10 mouse cellular contexts compared by ENCODE assay signal in genomic region chr16:34689879-34690278, GRCm38 (mm10). TPM values are rescaled to one million over a fixed set of nuclear protein-coding genes. Genes with fewer than 3 reads are reported as not detected.
DNase-seq lines count a peak whose midpoint lies in the region; ATAC-seq and TF ChIP-seq lines count a peak whose summit lies in the region.
"Had no signal": no experiment of that assay in that cellular context is flagged by ENCODE, and none has a peak within 500 bp of the region (broad histone marks: within the 10 kb centered on the region; RNA-seq: fewer than 3 reads in every experiment).

No protein-coding gene starts in this region.

- no peak overlapping the region; the same call in 1 of the 2 replicates for H3K27ac ChIP-seq in kidney, embryonic 14.5 days (ENCODE audit: low read depth, low read length)
- H3K27ac ChIP-seq in embryonic facial prominence, embryonic 14.5 days (replicated peaks; ENCODE audit: low read depth, low read length) = peak overlapping the region; percentile 84; the same call in 1 of the 2 replicates
- H3K27ac ChIP-seq in hindbrain, postnatal 0 days = 0 out of 2 replicates have a peak overlapping the region, but pooled peaks have one; percentile 88
- H3K27ac ChIP-seq in midbrain, postnatal 0 days (ENCODE audit: low read depth, low read length) = peak overlapping the region; percentile 91

- 0 out of 2 replicates have a peak, but pooled peaks cover 3% of the 10 kb centered on the region for H3K4me1 ChIP-seq in kidney, embryonic 14.5 days (ENCODE audit: control insufficient read depth, insufficient read depth, low read length)
- peaks cover 4% of the 10 kb centered on the region; the same call in 1 of the 2 replicates for H3K4me1 ChIP-seq in embryonic facial prominence, embryonic 14.5 days (ENCODE audit: control insufficient read depth, insufficient read depth, low read length)
- no peaks in the 10 kb centered on the region for H3K4me1 ChIP-seq in hindbrain, postnatal 0 days (ENCODE audit: insufficient read depth, low read length)
- H3K4me1 ChIP-seq in midbrain, postnatal 0 days (ENCODE audit: insufficient read depth, low read length) = peaks cover 6% of the 10 kb centered on the region; the same call in 1 of the 2 replicates

- ATAC-seq in kidney, embryonic 14.5 days (ENCODE audit: low FRiP score, low TSS enrichment) = peak; percentile 8; the same call in 1 of the 2 replicates
- ATAC-seq in embryonic facial prominence, embryonic 14.5 days (ENCODE audit: low read depth) = no peak
- no peak for ATAC-seq in hindbrain, postnatal 0 days
- no peak for ATAC-seq in midbrain, postnatal 0 days (ENCODE audit: low FRiP score)

- H3K36me3 ChIP-seq in kidney, embryonic 14.5 days (ENCODE audit: control insufficient read depth, insufficient read depth, low read length) = no peaks in the 10 kb centered on the region
- H3K36me3 ChIP-seq in embryonic facial prominence, embryonic 14.5 days (ENCODE audit: control insufficient read depth, insufficient read depth, low read length) = no peaks in the 10 kb centered on the region
- H3K36me3 ChIP-seq in hindbrain, postnatal 0 days (ENCODE audit: insufficient read depth, low read length) = no peaks in the 10 kb centered on the region
- H3K36me3 ChIP-seq in midbrain, postnatal 0 days (ENCODE audit: insufficient read depth, low read length) = no peaks in the 10 kb centered on the region

- H3K4me3 ChIP-seq in kidney, embryonic 14.5 days (ENCODE audit: low read length) = peak overlapping the region; percentile 50
- H3K4me3 ChIP-seq in embryonic facial prominence, embryonic 14.5 days (ENCODE audit: low read depth, low read length) = peak overlapping the region; percentile 80
- peak overlapping the region; percentile 65 for H3K4me3 ChIP-seq in hindbrain, postnatal 0 days (ENCODE audit: low read length)
- peak overlapping the region; percentile 62; the same call in 1 of the 2 replicates for H3K4me3 ChIP-seq in midbrain, postnatal 0 days (ENCODE audit: low read depth, low read length)

- H3K9ac ChIP-seq in kidney, embryonic 14.5 days (ENCODE audit: low read depth, low read length) = no peak overlapping the region
- no peak overlapping the region for H3K9ac ChIP-seq in embryonic facial prominence, embryonic 14.5 days (ENCODE audit: low read depth, low read length)
- H3K9ac ChIP-seq in hindbrain, postnatal 0 days (replicated peaks; ENCODE audit: low read length) = no peak overlapping the region
- no peak overlapping the region for H3K9ac ChIP-seq in midbrain, postnatal 0 days (replicated peaks; ENCODE audit: low read length, poor library complexity, severe bottlenecking)

- DNase-seq in kidney, adult 9 months = no peak
- DNase-seq in embryonic facial prominence, embryonic 14.5 days (ENCODE audit: low spot score) = no peak
- DNase-seq in hindbrain, postnatal 0 days (ENCODE audit: low spot score) = no peak
- DNase-seq in midbrain, postnatal 0 days (ENCODE audit: low spot score) = no peak
- no peak for DNase-seq in layer of hippocampus, postnatal 36 days
- DNase-seq in kidney, adult 18-20 months = no peak
- no peak for DNase-seq in adrenal gland, adult 2 months

- no peak overlapping the region for H3K4me2 ChIP-seq in kidney, embryonic 14.5 days (replicated peaks; ENCODE audit: low read depth, low read length)
- peak overlapping the region; percentile 83; the same call in 1 of the 2 replicates for H3K4me2 ChIP-seq in embryonic facial prominence, embryonic 14.5 days (ENCODE audit: low read depth, low read length)
- peak overlapping the region; percentile 97 for H3K4me2 ChIP-seq in hindbrain, postnatal 0 days (ENCODE audit: low read depth, low read length)
- peak overlapping the region; percentile 76 for H3K4me2 ChIP-seq in midbrain, postnatal 0 days (ENCODE audit: low read depth, low read length, poor library complexity, severe bottlenecking)

- H3K9me3 ChIP-seq in kidney, embryonic 14.5 days (ENCODE audit: control insufficient read depth, low read length) = no peaks in the 10 kb centered on the region
- no peaks in the 10 kb centered on the region for H3K9me3 ChIP-seq in embryonic facial prominence, embryonic 14.5 days (ENCODE audit: control insufficient read depth, low read length)
- no peaks in the 10 kb centered on the region for H3K9me3 ChIP-seq in hindbrain, postnatal 0 days (ENCODE audit: low read length)
- no peaks in the 10 kb centered on the region for H3K9me3 ChIP-seq in midbrain, postnatal 0 days (ENCODE audit: low read length)

- TF ChIP-seq CTCF in hindbrain, postnatal 0 days (IDR thresholded peaks at IDR 0.05; ENCODE audit: low read depth) = no peak
- no peak for TF ChIP-seq CTCF in midbrain, postnatal 0 days (IDR thresholded peaks at IDR 0.05)

- 77% methylated on average over 3 of the region's 3 CpGs for WGBS in kidney, embryonic 14.5 days
- 76% methylated on average over 3 of the region's 3 CpGs for WGBS in embryonic facial prominence, embryonic 14.5 days
- 67% methylated on average over 3 of the region's 3 CpGs for WGBS in hindbrain, postnatal 0 days
- 69% methylated on average over 3 of the region's 3 CpGs for WGBS in midbrain, postnatal 0 days

- no peaks in the 10 kb centered on the region for H3K27me3 ChIP-seq in kidney, embryonic 14.5 days (ENCODE audit: control insufficient read depth, insufficient read depth, low read length)
- H3K27me3 ChIP-seq in embryonic facial prominence, embryonic 14.5 days (replicated peaks; ENCODE audit: control insufficient read depth, insufficient read depth, low read length) = no peaks in the 10 kb centered on the region
- H3K27me3 ChIP-seq in hindbrain, postnatal 0 days (ENCODE audit: insufficient read depth, low read length) = no peaks in the 10 kb centered on the region
- H3K27me3 ChIP-seq in midbrain, postnatal 0 days (ENCODE audit: insufficient read depth, low read length) = no peaks in the 10 kb centered on the region

RNA-seq across cellular contexts. Expression of gene Ccdc14, which starts 0.5 kb away (rescaled TPM):
- 6.6 and 9.9 TPM in 2 replicates for polyA plus RNA-seq in kidney, embryonic 14.5 days (2014; fragmentation: Nextera tagmentation; extraction: Ambion mirVana)
- polyA plus RNA-seq in embryonic facial prominence, embryonic 14.5 days (2014; fragmentation: Nextera tagmentation; extraction: Ambion mirVana) = 5.9 and 7.5 TPM in 2 replicates
- 3.4 and 4.5 TPM in 2 replicates for total RNA-seq in hindbrain, postnatal 0 days (2014; rRNA removed)
- polyA plus RNA-seq in hindbrain, postnatal 0 days (2015; fragmentation: Nextera tagmentation; extraction: Ambion mirVana) = 1.8 and 2.3 TPM in 2 replicates
- 2.9 and 5.6 TPM in 2 replicates for total RNA-seq in midbrain, postnatal 0 days (2014; rRNA removed)
- polyA plus RNA-seq in midbrain, postnatal 0 days (2015; fragmentation: Nextera tagmentation; extraction: Ambion mirVana) = 1.8 and 2.2 TPM in 2 replicates
- total RNA-seq in layer of hippocampus, postnatal 36 days (2021) = 1 to 10 TPM; 1.8 to 2.6 TPM
- 1 to 10 TPM; 1.4 to 3.0 TPM for total RNA-seq in adrenal gland, adult 2 months (2021)
- polyA plus RNA-seq in adrenal gland, adult 2 months (2012; rRNA removed) = 0.49 and 0.52 TPM in 2 replicates

RNA-seq across cellular contexts. Expression of gene Ropn1, which starts 40.2 kb away (rescaled TPM):
- not detected in 2 replicates for polyA plus RNA-seq in kidney, embryonic 14.5 days (2014; fragmentation: Nextera tagmentation; extraction: Ambion mirVana)
- polyA plus RNA-seq in embryonic facial prominence, embryonic 14.5 days (2014; fragmentation: Nextera tagmentation; extraction: Ambion mirVana) = not detected in 2 replicates
- total RNA-seq in hindbrain, postnatal 0 days (2014; rRNA removed) = not detected in 2 replicates
- polyA plus RNA-seq in hindbrain, postnatal 0 days (2015; fragmentation: Nextera tagmentation; extraction: Ambion mirVana) = 0.28 and 0.34 TPM in 2 replicates
- not detected in 2 replicates for total RNA-seq in midbrain, postnatal 0 days (2014; rRNA removed)
- polyA plus RNA-seq in midbrain, postnatal 0 days (2015; fragmentation: Nextera tagmentation; extraction: Ambion mirVana) = 0.20 TPM in 1 of 2 replicates, not detected in the other
- not detected for total RNA-seq in layer of hippocampus, postnatal 36 days (2021)
- not detected for total RNA-seq in adrenal gland, adult 2 months (2021)
- polyA plus RNA-seq in adrenal gland, adult 2 months (2012; rRNA removed) = not detected in 2 replicates
- polyA plus RNA-seq: limb, embryonic 11.5 days; urinary bladder, adult 2 months had no signal

RNA-seq across cellular contexts. Expression of gene Mylk, which starts 55.1 kb away (rescaled TPM):
- 26.7 and 34.0 TPM in 2 replicates for polyA plus RNA-seq in kidney, embryonic 14.5 days (2014; fragmentation: Nextera tagmentation; extraction: Ambion mirVana)
- 15.5 and 18.1 TPM in 2 replicates for polyA plus RNA-seq in embryonic facial prominence, embryonic 14.5 days (2014; fragmentation: Nextera tagmentation; extraction: Ambion mirVana)
- total RNA-seq in hindbrain, postnatal 0 days (2014; rRNA removed) = 10.6 and 20.1 TPM in 2 replicates
- 3.1 and 3.7 TPM in 2 replicates for polyA plus RNA-seq in hindbrain, postnatal 0 days (2015; fragmentation: Nextera tagmentation; extraction: Ambion mirVana)
- 5.6 and 8.7 TPM in 2 replicates for total RNA-seq in midbrain, postnatal 0 days (2014; rRNA removed)
- 2.5 and 3.4 TPM in 2 replicates for polyA plus RNA-seq in midbrain, postnatal 0 days (2015; fragmentation: Nextera tagmentation; extraction: Ambion mirVana)
- total RNA-seq in layer of hippocampus, postnatal 36 days (2021) = 10 to 100 TPM; 13.4 to 14.5 TPM
- total RNA-seq in adrenal gland, adult 2 months (2021) = 10 to 100 TPM; 53.7 to 58.8 TPM
- polyA plus RNA-seq in adrenal gland, adult 2 months (2012; rRNA removed) = 20.0 and 21.1 TPM in 2 replicates
